Mouse (Mus musculus): ENCODE data around the gene Hoxb3. TPM values are rescaled to one million over a fixed set of nuclear protein-coding genes. Genes with fewer than 3 reads are reported as not detected.
A peak's percentile ranks its signal among the peaks of the same experiment; 100 is the strongest.

The Hoxb3 gene
- polyA plus RNA-seq (2015; fragmentation: Nextera tagmentation; extraction: Ambion mirVana) = 0.65 and 0.85 TPM in 2 replicates

GRCm38 (mm10) chr11:96323154-96323553 is at the start of gene Hoxb3:
Gene Hoxb3, plus strand, starts transcription at chr11:96323326.

GRCm38 (mm10) chr11:96281855-96282570 is 41.1 kb upstream of the Hoxb3 start, which contains the start of gene Hoxb8:
Gene Hoxb8, plus strand, starts transcription at chr11:96281905.

GRCm38 (mm10) chr11:96285771-96286738 is 37.1 kb upstream of the Hoxb3 start, which contains the start of gene Hoxb7:
Gene Hoxb7, plus strand, starts transcription at chr11:96286623.

GRCm38 (mm10) chr11:96291681-96292564 is 31.2 kb upstream of the Hoxb3 start, which contains the start of gene Hoxb6:
Gene Hoxb6, plus strand, starts transcription at chr11:96292476.

GRCm38 (mm10) chr11:96303151-96304099 is 19.7 kb upstream of the Hoxb3 start, which contains the start of gene Hoxb5:
Gene Hoxb5, plus strand, starts transcription at chr11:96303336.

DNA sequence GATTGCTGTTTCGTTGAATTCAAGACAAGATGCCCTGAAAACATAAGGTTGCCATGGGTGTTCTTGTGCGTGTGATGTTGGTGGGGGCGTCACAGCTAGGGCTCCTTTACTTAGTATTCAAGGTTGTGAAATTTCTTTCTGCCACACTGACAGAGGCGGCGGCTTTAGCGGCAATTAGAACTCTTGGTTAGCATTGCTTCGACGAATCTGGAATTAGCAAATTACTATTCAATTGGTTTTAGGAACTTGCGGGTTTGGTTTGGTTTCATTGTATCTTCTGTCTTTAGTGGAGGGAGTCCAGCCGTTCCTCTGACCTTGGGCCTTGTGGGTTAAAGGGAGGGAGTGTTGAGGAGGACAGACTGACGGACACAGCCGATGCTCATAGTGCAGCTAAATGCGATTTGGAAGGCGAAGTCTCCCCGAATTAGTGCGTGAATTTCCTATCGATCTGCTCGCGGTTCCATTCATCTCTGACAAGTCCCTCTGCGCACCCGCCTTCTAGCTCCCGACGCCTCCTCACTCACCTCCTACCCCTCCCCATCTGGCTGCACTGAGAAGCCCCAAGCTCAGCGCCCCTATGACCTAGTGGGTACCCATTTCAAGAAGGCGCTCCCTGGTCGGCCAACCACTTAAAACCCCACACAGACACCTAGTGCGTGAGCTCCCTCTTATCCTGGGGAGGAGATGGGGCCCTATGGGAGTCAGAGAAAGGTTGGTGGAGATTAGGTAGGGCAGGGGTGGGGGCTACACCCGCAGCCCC is 5.3 kb upstream of the Hoxb3 start, which contains the start of gene Hoxb4:
Gene Hoxb4 (plus strand): TSS at position 660 of the 760 bp plus-strand sequence.

GRCm38 (mm10) chr11:96350341-96350624 is 27.2 kb downstream of the Hoxb3 start, which contains the start of gene Hoxb2:
Gene Hoxb2, plus strand, starts transcription at chr11:96350525.

DNA sequence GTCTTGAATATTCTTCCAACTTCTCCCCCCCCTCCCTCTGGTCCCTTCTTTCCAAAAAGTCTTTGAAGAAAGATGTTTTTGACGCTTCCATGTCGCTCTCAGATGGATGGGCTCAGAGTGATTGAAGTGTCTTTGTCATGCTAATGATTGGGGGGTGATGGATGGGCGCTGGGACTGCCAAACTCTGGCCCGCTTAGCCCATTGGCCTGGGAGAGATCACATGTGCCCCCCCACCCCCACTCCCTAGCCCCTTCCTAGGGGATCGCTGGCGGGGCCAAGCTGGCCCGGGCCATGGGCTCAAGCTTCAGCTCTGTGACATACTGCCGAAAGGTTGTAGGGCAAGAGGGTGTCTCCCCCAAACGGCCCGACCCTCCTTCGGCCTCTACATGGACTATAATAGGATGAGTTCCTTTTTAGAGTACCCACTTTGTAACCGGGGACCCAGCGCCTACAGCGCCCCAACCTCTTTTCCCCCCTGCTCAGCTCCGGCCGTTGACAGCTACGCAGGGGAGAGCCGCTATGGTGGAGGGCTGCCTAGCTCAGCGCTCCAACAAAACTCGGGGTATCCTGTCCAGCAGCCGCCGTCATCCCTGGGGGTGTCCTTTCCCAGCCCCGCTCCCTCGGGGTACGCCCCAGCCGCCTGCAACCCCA is 42.4 kb downstream of the Hoxb3 start, which contains the start of gene Hoxb1:
Gene Hoxb1 (plus strand): TSS at position 312 of the 651 bp plus-strand sequence.

MicroRNAs encoded within 50 kb of the gene (microRNA counts, 519-probe panel; counts per million panel counts)
- 5,825 counts per million, percentile 48 among the panel's probes with 10 or more counts for microRNA mmu-miR-10a

Other genes starting within 250 kb of the Hoxb3 start
- gene Atp5g1, start 247.7 kb upstream of the Hoxb3 start, polyA plus RNA-seq (2015; fragmentation: Nextera tagmentation; extraction: Ambion mirVana) = 505 and 507 TPM in 2 replicates
- not detected in 2 replicates for gene Calcoco2, start 211.4 kb upstream of the Hoxb3 start, polyA plus RNA-seq (2015; fragmentation: Nextera tagmentation; extraction: Ambion mirVana)
- gene Ttll6, start 189.5 kb upstream of the Hoxb3 start, polyA plus RNA-seq (2015; fragmentation: Nextera tagmentation; extraction: Ambion mirVana) = not detected in 2 replicates
- not detected in 2 replicates for gene Hoxb13, start 129.0 kb upstream of the Hoxb3 start, polyA plus RNA-seq (2015; fragmentation: Nextera tagmentation; extraction: Ambion mirVana)
- gene Hoxb9, start 51.9 kb upstream of the Hoxb3 start, polyA plus RNA-seq (2015; fragmentation: Nextera tagmentation; extraction: Ambion mirVana) = 0.16 and 0.26 TPM in 2 replicates
- 0.10 and 0.13 TPM in 2 replicates for gene Hoxb8, start 41.4 kb upstream of the Hoxb3 start, polyA plus RNA-seq (2015; fragmentation: Nextera tagmentation; extraction: Ambion mirVana)
- 2.3 and 2.5 TPM in 2 replicates for gene Hoxb7, start 36.7 kb upstream of the Hoxb3 start, polyA plus RNA-seq (2015; fragmentation: Nextera tagmentation; extraction: Ambion mirVana)
- 1.0 and 1.2 TPM in 2 replicates for gene Hoxb6, start 30.9 kb upstream of the Hoxb3 start, polyA plus RNA-seq (2015; fragmentation: Nextera tagmentation; extraction: Ambion mirVana)
- gene Hoxb5, start 20.0 kb upstream of the Hoxb3 start, polyA plus RNA-seq (2015; fragmentation: Nextera tagmentation; extraction: Ambion mirVana) = 0.64 and 1.2 TPM in 2 replicates
- gene Hoxb4, start 5.1 kb upstream of the Hoxb3 start, polyA plus RNA-seq (2015; fragmentation: Nextera tagmentation; extraction: Ambion mirVana) = 0.64 and 0.90 TPM in 2 replicates
- gene Hoxb2, start 27.2 kb downstream of the Hoxb3 start, polyA plus RNA-seq (2015; fragmentation: Nextera tagmentation; extraction: Ambion mirVana) = 2.2 and 2.4 TPM in 2 replicates
- gene Hoxb1, start 42.4 kb downstream of the Hoxb3 start, polyA plus RNA-seq (2015; fragmentation: Nextera tagmentation; extraction: Ambion mirVana) = 0.11 and 0.12 TPM in 2 replicates
- gene Skap1, start 141.3 kb downstream of the Hoxb3 start, polyA plus RNA-seq (2015; fragmentation: Nextera tagmentation; extraction: Ambion mirVana) = 1.6 and 3.3 TPM in 2 replicates